Mouse (Mus musculus) CH12.LX (cell line): ENCODE results near the gene Kpnb1. TPM values are rescaled to one million over a fixed set of nuclear protein-coding genes. Genes with fewer than 3 reads are reported as not detected.

Experiments
- DNase-seq: peaks from one replicate; pipeline ENCODE4 v3.0.0-alpha.2; 2013; ENCODE audit errors: extremely low read depth
- H3K27ac ChIP-seq: 2 replicates; pipeline ENCODE4 v1.5.1; 2012; ENCODE audit warnings: low read depth, mild to moderate bottlenecking, control low read depth, moderate library complexity; ENCODE audit not compliant: insufficient read depth
- H3K27me3 ChIP-seq: replicated peaks from 2 replicates; pipeline ENCODE3; 2012; ENCODE audit warnings: inconsistent platforms
- H3K36me3 ChIP-seq, 2 experiments: replicated peaks in 1 of 2; 2 replicates each; pipeline versions ENCODE3 to v1.6.1; 2012; ENCODE audit warnings: inconsistent platforms in 1 of 2, low read length in 1 of 2, mild to moderate bottlenecking in 1 of 2, mixed read lengths in 1 of 2, moderate library complexity in 1 of 2; ENCODE audit not compliant: control insufficient read depth in 1 of 2, insufficient read depth in 1 of 2
- H3K4me1 ChIP-seq, 2 experiments: 2 replicates each; pipeline ENCODE4 v1.6.1; 2012; ENCODE audit warnings: inconsistent platforms in 1 of 2, moderate library complexity in 1 of 2; ENCODE audit not compliant: insufficient read depth in 2 of 2, control insufficient read depth in 1 of 2
- H3K4me2 ChIP-seq: 2 replicates; pipeline ENCODE4 v1.6.1; 2012; ENCODE audit warnings: low read depth, mild to moderate bottlenecking, control low read depth; ENCODE audit not compliant: poor library complexity, insufficient read depth, severe bottlenecking
- H3K4me3 ChIP-seq, 3 experiments: fragments of 150-350 bp in 1 of 3; sonication (generic) in 1 of 3; replicated peaks in 1 of 3; 2 replicates each; pipeline versions ENCODE3 to v1.5.1; 2011 to 2012; ENCODE audit warnings: low read depth in 2 of 3, low read length in 2 of 3, mild to moderate bottlenecking in 2 of 3, moderate library complexity in 2 of 3, control low read depth in 1 of 3, improper control_type of control experiment in 1 of 3, inconsistent platforms in 1 of 3, mixed read lengths in 1 of 3; ENCODE audit not compliant: poor library complexity in 1 of 3
- H3K79me2 ChIP-seq: replicated peaks from 2 replicates; pipeline ENCODE4 v1.6.1; 2012; ENCODE audit warnings: mild to moderate bottlenecking, moderate library complexity; ENCODE audit not compliant: control insufficient read depth, poor library complexity, insufficient read depth, severe bottlenecking; ENCODE audit errors: extremely low read depth
- H3K9ac ChIP-seq: 2 replicates; pipeline ENCODE4 v1.6.1; 2012; ENCODE audit warnings: low read depth, mild to moderate bottlenecking, control low read depth, moderate library complexity; ENCODE audit not compliant: insufficient read depth
- H3K9me3 ChIP-seq: replicated peaks from 2 replicates; pipeline ENCODE3; 2012; ENCODE audit warnings: low read length, inconsistent platforms, mixed read lengths
- BHLHE40 ChIP-seq: IDR thresholded peaks from 2 replicates; pipeline ENCODE4 v1.6.1; 2011; ENCODE audit warnings: mild to moderate bottlenecking, low read depth, low read length, improper control_type of control experiment
- CHD2 ChIP-seq: IDR thresholded peaks from 2 replicates; pipeline ENCODE4 v1.6.1; 2011; ENCODE audit warnings: low read length, improper control_type of control experiment
- CTCF ChIP-seq, 2 experiments: IDR thresholded peaks in 1 of 2; conservative IDR thresholded peaks in 1 of 2; 2 replicates each; pipeline ENCODE4 v1.5.1; 2011 to 2012; ENCODE audit warnings: low read depth in 2 of 2, low read length in 2 of 2, improper control_type of control experiment in 1 of 2, inconsistent platforms in 1 of 2, mild to moderate bottlenecking in 1 of 2, moderate library complexity in 1 of 2
- ELF1 ChIP-seq: IDR thresholded peaks from 2 replicates; pipeline ENCODE4 v1.6.1; 2014; ENCODE audit warnings: low read depth, mild to moderate bottlenecking, inconsistent platforms, low read length, improper control_type of control experiment
- EP300 ChIP-seq: IDR thresholded peaks from 2 replicates; pipeline ENCODE4 v1.6.1; 2011; ENCODE audit warnings: low read length, improper control_type of control experiment
- ETS1 ChIP-seq: conservative IDR thresholded peaks from 2 replicates; pipeline ENCODE4 v1.6.1; 2012; ENCODE audit warnings: low read depth, mild to moderate bottlenecking, inconsistent platforms, low read length, improper control_type of control experiment, moderate library complexity
- JUND ChIP-seq: conservative IDR thresholded peaks from 2 replicates; pipeline ENCODE4 v1.6.1; 2011; ENCODE audit warnings: low read depth, low read length, improper control_type of control experiment
- MYC ChIP-seq: IDR thresholded peaks from 2 replicates; pipeline ENCODE4 v1.6.1; 2011; ENCODE audit warnings: low read depth, mild to moderate bottlenecking, improper control_type of control experiment, low read length
- NELFE ChIP-seq: IDR thresholded peaks from 2 replicates; pipeline ENCODE4 v1.6.1; 2011; ENCODE audit warnings: low read depth, low read length, improper control_type of control experiment
- NRF1 ChIP-seq: IDR thresholded peaks from 2 replicates; pipeline ENCODE4 v1.6.1; 2014; ENCODE audit warnings: low read depth, mild to moderate bottlenecking, inconsistent platforms, low read length, improper control_type of control experiment, moderate library complexity
- POLR2A ChIP-seq: IDR thresholded peaks from 2 replicates; pipeline ENCODE4 v1.6.1; 2011; ENCODE audit warnings: low read depth, mild to moderate bottlenecking, improper control_type of control experiment, low read length
- RAD21 ChIP-seq: IDR thresholded peaks from 2 replicates; pipeline ENCODE4 v1.6.1; 2011; ENCODE audit warnings: low read depth, mild to moderate bottlenecking, low read length, improper control_type of control experiment, moderate library complexity
- RCOR1 ChIP-seq: conservative IDR thresholded peaks from 2 replicates; pipeline ENCODE4 v1.6.1; 2012; ENCODE audit warnings: low read depth, mild to moderate bottlenecking, inconsistent platforms, low read length, improper control_type of control experiment
- TBP ChIP-seq: conservative IDR thresholded peaks from 2 replicates; pipeline ENCODE4 v1.6.1; 2011; ENCODE audit warnings: low read depth, low read length, improper control_type of control experiment
- UBTF ChIP-seq: IDR thresholded peaks from 2 replicates; pipeline ENCODE4 v1.6.1; 2012; ENCODE audit warnings: low read depth, mild to moderate bottlenecking, inconsistent platforms, low read length, improper control_type of control experiment, moderate library complexity
- ZC3H11A ChIP-seq: IDR thresholded peaks from 2 replicates; pipeline ENCODE4 v1.6.1; 2012; ENCODE audit warnings: low read depth, mild to moderate bottlenecking, inconsistent platforms, low read length, improper control_type of control experiment
- ZMIZ1 ChIP-seq: IDR thresholded peaks from 2 replicates; pipeline ENCODE4 v1.6.1; 2012; ENCODE audit warnings: low read depth, mild to moderate bottlenecking, inconsistent platforms, low read length, improper control_type of control experiment
- ZNF384 ChIP-seq: IDR thresholded peaks from 2 replicates; pipeline ENCODE4 v1.6.1; 2012; ENCODE audit warnings: low read depth, low read length, improper control_type of control experiment, inconsistent platforms
- dilution Hi-C: fragments of 300-500 bp; cut with MboI; formaldehyde crosslinking; loops from 2 replicates; pipeline ENCODE4 v1.14.3; 2020; ENCODE audit warnings: low sequenced_read_pairs; ENCODE audit not compliant: extremely low pct_unique_long_range_greater_than_20kb, extremely low pct_ligation_motif_present
- in situ Hi-C: fragments of 300-500 bp; cut with MboI; formaldehyde crosslinking; loops from 3 replicates; pipeline ENCODE4 v1.14.3; 2019; ENCODE audit warnings: low sequenced_read_pairs, low pct_ligation_motif_present, low pct_unique_long_range_greater_than_20kb, mixed read lengths
- polyA plus RNA-seq: library from polyadenylated mRNA; unstranded; fragments of >175 nt; gene quantifications from 2 replicates; pipeline ENCODE4 v1.2.1, GENCODE M21; 2012; ENCODE audit warnings: low read depth; ENCODE audit not compliant: insufficient read length
- total RNA-seq, 2 experiments: library from RNA; depleted of rRNA; stranded (reverse); fragments of 300-350 nt in 1 of 2; fragments of >200 nt in 1 of 2; gene quantifications; 2 replicates each; pipeline ENCODE4 v1.2.3; 2012 to 2014

Kpnb1 gene
- total and polyA plus RNA-seq, 3 experiments: 194 to 411 (median 234) TPM

DNA sequence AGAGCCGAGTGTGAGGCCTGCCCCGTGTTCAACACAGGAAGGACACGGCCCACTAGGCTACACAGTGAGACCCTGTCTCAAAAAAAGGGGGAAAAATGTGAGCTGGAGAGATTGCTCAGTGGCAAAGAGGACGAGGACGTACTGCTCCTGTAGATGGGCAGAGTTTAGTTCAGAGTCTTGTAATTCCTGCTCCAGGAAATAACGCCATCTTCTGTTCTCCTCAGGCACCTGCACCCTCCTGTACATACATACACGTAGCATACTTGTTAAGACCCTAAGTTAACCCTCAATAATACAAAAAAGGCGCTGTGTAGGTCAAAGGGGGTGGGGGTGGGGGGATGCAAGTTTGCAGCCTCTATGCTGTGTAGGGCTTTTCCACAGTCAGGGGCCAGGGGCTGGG is 9.3 kb upstream of the Kpnb1 start:
- Histone ChIP-seq H3K9ac (no peak overlapping the region), H3K36me3 (no peaks in the 10 kb centered on the region), H3K4me2 (no peak overlapping the region), H3K27me3 (no peaks in the 10 kb centered on the region), H3K79me2 (no peaks in the 10 kb centered on the region)
- DNase-seq: no peak
- in situ Hi-C loops: no loop called here
- TF ChIP-seq ZC3H11A (no peak), ZNF384 (no peak), UBTF (no peak), MYC (no peak), TBP (no peak), ZMIZ1 (no peak), RAD21 (no peak), BHLHE40 (no peak), JUND (no peak), NRF1 (no peak), ELF1 (no peak), ETS1 (no peak), POLR2A (no peak), CHD2 (no peak), CTCF (conservative IDR thresholded peaks at IDR 0.05 in 1 of 2, IDR thresholded peaks at IDR 0.05 in 1 of 2; ENCODE audit: low read depth in 2 of 2, low read length in 2 of 2) (no peak), RCOR1 (no peak), EP300 (no peak)
- TF ChIP-seq, all 38 proteins: peak for 0
- dilution Hi-C loops: no loop called here
- Histone ChIP-seq H3K9me3 (no peaks in the 10 kb centered on the region), H3K4me3 (no peak overlapping the region), H3K27ac (no peak overlapping the region), H3K4me1 (peaks cover 6 to 30% of the 10 kb centered on the region in 2 experiments; a peak in 3 of 4 replicates)

DNA sequence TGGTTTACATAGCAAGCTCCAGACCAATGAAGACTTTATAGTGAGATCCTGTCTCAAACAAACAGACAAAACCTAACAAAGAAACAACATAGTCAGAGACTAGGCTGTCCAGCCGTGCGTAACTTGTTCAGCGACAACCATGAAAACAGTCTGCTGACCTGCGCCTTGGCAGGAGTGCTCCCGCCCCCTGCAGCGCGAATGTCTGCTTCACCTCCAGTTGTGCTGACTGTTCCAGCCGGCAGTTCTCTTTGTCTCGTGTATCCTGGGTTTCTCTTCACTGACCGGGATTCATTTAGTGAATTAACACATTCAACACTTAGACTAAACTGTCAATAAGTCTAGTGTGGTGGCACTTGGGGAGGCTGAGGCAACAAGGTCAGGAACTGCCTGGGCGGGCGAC is 8.9 kb upstream of the Kpnb1 start:
- Histone ChIP-seq H3K4me2 (no peak overlapping the region), H3K36me3 (no peaks in the 10 kb centered on the region), H3K4me1 (peaks cover 6 to 35% of the 10 kb centered on the region in 2 experiments; a peak in 3 of 4 replicates), H3K9ac (no peak overlapping the region), H3K9me3 (no peaks in the 10 kb centered on the region), H3K27me3 (no peaks in the 10 kb centered on the region), H3K4me3 (no peak overlapping the region), H3K79me2 (no peaks in the 10 kb centered on the region), H3K27ac (no peak overlapping the region)
- dilution Hi-C loops: no loop called here
- TF ChIP-seq ZNF384 (no peak), NELFE (no peak)
- no peak for DNase-seq
- in situ Hi-C loops: no loop called here
